Mouse (Mus musculus): ENCODE data around the gene Camsap2. TPM values are rescaled to one million over a fixed set of nuclear protein-coding genes. Genes with fewer than 3 reads are reported as not detected.
A peak's percentile ranks its signal among the peaks of the same experiment; 100 is the strongest.

The Camsap2 gene
- 10 to 100 TPM; 14.7 to 15.8 TPM for total RNA-seq (2021)
- long read RNA-seq, experiment 1, partial matches to known transcripts, result 0 of 1 reads
- long read RNA-seq, experiment 1, other reads (novel, unspliced or antisense), result 1 of 1 reads
- long read RNA-seq, experiment 2, full-length matches to known transcripts, result 2 of 4 reads
- long read RNA-seq, experiment 2, partial matches to known transcripts, result 2 of 4 reads
- long read RNA-seq, experiment 2, other reads (novel, unspliced or antisense), result 0 of 4 reads

- DNase-seq, result peak; percentile 93
- intact Hi-C loops (cut with DNase I; ENCODE audit: low total_unique reads), result loop anchor here (5.0 kb wide), 1 partner anchor 77 kb away; no protein-coding TSS in a partner anchor
Observed at GRCm38 (mm10) chr1:136345454-136346372, at the start of gene Camsap2. Gene Camsap2, minus strand, starts transcription at chr1:136346104.

DNA sequence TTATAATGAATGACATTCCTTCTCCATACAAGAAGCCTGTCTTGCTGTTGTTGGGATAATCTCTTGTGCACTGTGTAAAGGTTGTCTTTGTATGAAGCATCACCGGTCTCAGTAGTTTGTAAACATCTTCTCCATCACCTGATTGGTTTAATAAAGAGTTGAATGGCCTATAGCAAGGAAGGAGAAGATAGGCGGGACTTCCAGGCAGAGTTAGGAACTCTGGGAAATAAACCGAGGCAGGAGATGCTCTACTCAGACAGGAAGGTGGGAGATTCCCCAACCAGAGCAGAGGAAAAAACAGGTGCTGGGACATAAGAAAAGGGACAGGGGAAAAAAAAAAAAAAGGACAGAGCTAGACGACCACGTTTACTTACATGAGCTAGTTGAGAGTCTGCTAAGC is 49.2 kb upstream of the Camsap2 start:
- intact Hi-C loops (cut with DNase I; ENCODE audit: low total_unique reads), result no loop called here
- DNase-seq, result no peak

DNA sequence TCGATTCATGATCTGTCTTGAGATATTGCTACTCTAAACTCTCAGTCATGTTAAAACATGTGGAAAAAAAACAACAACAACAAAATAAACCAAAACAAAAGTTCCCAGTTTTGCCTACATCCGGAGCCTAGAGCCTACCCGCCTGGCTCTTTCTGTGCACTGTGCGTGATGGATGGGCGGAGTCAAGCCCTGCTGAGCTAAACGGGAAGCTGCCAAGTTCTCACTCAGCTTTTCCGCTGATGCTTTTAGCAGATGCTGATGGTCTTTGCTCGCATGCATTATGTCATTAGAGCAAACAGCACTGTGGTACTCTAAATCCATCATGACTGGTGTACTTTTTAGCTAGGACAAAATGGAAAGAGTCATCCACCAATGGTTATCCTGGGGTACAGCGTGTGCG is 48.6 kb upstream of the Camsap2 start:
- peak; percentile 64 for DNase-seq
- intact Hi-C loops (cut with DNase I; ENCODE audit: low total_unique reads), result no loop called here

- no peak for DNase-seq
- intact Hi-C loops (cut with DNase I; ENCODE audit: low total_unique reads), result no loop called here
Observed at GRCm38 (mm10) chr1:136386914-136387313, 41.0 kb upstream of the Camsap2 start.

DNA sequence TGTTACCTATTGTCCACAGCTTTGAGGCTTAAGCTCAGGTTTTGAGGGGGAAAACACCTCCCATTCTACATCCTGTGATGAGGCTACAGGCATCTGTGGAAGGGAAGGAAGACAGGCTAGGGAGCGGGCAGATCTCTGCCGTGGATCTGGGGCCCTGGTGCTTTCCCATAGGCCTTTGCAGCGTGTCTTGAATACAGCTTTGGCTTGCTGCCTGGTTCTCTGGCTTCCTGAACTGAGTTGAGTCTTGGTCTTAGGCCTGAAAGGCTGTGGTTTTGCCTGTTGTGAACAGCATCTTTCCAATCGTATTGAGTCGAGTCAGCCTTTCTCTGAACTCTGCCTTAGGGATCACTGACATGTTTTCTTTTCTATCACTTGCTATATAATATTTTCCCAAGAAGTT is 35.7 kb upstream of the Camsap2 start:
- intact Hi-C loops (cut with DNase I; ENCODE audit: low total_unique reads), result no loop called here
- peak; percentile 18 for DNase-seq

DNA sequence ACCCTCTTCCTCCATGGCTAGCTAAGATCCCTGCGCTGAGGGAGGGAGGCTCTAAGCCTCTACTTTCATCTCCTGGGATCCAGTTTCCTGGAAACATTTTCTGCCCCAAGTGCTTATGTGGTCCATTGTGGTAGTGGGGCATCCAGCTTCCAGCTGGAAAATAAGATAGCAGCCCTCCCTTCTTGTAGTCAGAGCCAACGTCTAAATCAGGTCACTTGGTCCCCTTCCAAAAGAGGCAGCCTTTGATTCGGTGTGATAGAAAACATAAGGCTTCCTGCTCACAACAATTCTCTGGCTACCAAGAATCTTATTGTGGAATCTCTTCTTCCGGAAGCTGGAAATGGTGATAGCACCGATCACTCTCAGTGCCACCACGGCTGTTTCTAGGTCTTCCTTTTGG is 35.3 kb upstream of the Camsap2 start:
- DNase-seq, result no peak

GRCm38 (mm10) chr1:136380606-136381005 is 34.7 kb upstream of the Camsap2 start:
- intact Hi-C loops (cut with DNase I; ENCODE audit: low total_unique reads), result no loop called here
- no peak for DNase-seq

More for the DNA sequence above, 35.3 kb upstream of the Camsap2 start:
- intact Hi-C loops (cut with DNase I; ENCODE audit: low total_unique reads), result no loop called here

- DNase-seq, result no peak
- intact Hi-C loops (cut with DNase I; ENCODE audit: low total_unique reads), result no loop called here
Observed at GRCm38 (mm10) chr1:136380161-136380560, 34.3 kb upstream of the Camsap2 start.

- DNase-seq, result no peak
- intact Hi-C loops (cut with DNase I; ENCODE audit: low total_unique reads), result no loop called here
Observed at GRCm38 (mm10) chr1:136379261-136379660, 33.4 kb upstream of the Camsap2 start.

GRCm38 (mm10) chr1:136365986-136366385 is 20.1 kb upstream of the Camsap2 start:
- intact Hi-C loops (cut with DNase I; ENCODE audit: low total_unique reads), result no loop called here
- DNase-seq, result no peak

DNA sequence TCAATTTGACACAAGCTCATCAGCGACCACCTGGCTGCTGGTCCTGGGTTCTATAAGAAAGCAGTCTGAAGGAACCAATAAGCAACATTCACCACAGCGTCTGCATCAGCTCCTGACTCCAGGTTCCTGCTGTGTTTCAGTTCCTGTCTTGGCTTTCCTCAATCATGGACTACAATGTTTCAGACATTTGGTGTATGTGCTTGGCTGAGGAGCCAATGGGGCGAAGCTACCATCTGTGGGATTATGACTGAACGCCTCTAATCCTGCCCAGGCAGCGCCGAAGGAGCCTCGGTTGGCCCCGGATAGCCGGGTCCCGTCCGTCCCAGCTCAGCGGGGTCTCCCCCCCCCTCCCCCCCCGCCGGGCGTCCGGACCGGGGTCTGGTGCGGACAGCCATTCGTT is 18.8 kb upstream of the Camsap2 start:
- peak; percentile 76 for DNase-seq
- intact Hi-C loops (cut with DNase I; ENCODE audit: low total_unique reads), result no loop called here

GRCm38 (mm10) chr1:136363035-136363434 is 17.1 kb upstream of the Camsap2 start:
- intact Hi-C loops (cut with DNase I; ENCODE audit: low total_unique reads), result no loop called here
- DNase-seq, result no peak

DNA sequence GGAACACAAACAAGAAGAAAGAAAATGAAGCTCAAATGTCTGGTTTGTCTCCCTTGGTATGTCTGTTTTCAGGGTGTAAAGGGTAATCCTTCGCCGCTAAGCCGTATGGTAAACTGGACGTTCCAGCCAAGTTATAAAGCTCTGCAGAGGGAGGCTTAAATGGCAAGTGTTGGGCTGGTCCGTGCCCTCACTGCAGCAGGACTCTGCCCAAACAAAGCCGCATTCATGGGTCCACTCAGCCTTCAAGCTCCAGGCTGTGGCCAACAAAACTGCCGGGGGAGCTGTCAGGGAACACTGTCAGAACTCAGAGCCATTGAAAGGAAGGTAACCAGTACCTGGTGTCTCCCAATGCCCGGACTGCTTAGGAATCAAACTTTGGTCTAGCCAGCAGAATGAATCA is 16.7 kb upstream of the Camsap2 start:
- no peak for DNase-seq
- intact Hi-C loops (cut with DNase I; ENCODE audit: low total_unique reads), result no loop called here

GRCm38 (mm10) chr1:136361373-136361772 is 15.5 kb upstream of the Camsap2 start:
- DNase-seq, result no peak
- intact Hi-C loops (cut with DNase I; ENCODE audit: low total_unique reads), result no loop called here

DNA sequence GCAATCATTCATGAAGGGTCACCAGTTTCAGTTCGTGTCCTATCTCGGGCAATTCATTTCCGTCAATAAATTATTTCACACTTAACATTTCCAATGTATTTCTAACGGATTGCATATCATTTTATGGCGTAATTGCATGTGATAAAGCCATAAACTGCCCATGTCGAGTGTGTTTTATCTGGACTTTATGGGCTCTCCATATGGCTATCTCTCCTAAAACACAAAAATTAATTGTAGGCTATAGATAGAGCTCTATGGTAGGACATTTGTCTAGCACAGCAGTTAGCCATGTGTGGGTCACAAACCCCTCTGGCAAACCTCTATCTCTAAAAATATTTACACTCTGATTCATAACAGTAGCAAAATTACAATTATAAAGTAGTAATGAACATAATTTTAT is 15.0 kb upstream of the Camsap2 start:
- intact Hi-C loops (cut with DNase I; ENCODE audit: low total_unique reads), result no loop called here
- no peak for DNase-seq

GRCm38 (mm10) chr1:136358841-136359360 is 13.0 kb upstream of the Camsap2 start:
- intact Hi-C loops (cut with DNase I; ENCODE audit: low total_unique reads), result no loop called here
- no peak for DNase-seq

- intact Hi-C loops (cut with DNase I; ENCODE audit: low total_unique reads), result no loop called here
- no peak for DNase-seq
Observed at GRCm38 (mm10) chr1:136355651-136356050, 9.7 kb upstream of the Camsap2 start.

DNA sequence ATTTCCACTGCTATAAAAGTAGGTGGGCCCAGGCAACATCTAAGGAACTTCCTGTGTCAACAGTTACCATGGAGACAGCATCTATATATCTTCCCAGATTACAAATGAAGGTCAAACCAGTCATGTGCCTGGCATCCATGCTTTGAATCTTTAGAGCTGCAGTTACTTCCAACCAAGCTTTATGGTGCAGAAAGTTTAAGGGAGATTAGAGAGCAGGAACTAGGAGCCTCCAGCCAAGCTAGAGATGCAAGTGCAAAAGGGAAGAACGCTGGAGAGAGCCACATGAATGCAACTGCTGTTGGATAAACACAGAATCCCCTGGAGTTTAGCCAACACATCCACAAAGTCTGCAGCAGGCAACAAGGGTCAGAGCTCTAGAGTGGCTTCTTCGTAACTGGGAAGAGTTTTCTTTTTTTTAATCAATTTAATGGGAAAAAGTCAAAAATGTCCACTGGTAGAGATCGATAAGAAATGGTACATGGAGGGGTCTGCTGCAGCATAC is 4.8 kb upstream of the Camsap2 start:
- intact Hi-C loops (cut with DNase I; ENCODE audit: low total_unique reads), result no loop called here
- DNase-seq, result no peak

GRCm38 (mm10) chr1:136348137-136348536 is 2.2 kb upstream of the Camsap2 start:
- intact Hi-C loops (cut with DNase I; ENCODE audit: low total_unique reads), result loop anchor here (5.0 kb wide), 1 partner anchor 74 kb away; no protein-coding TSS in a partner anchor
- DNase-seq, result no peak

- intact Hi-C loops (cut with DNase I; ENCODE audit: low total_unique reads), result loop anchor here (5.0 kb wide), 1 partner anchor 75 kb away; no protein-coding TSS in a partner anchor
- no peak for DNase-seq
Observed at GRCm38 (mm10) chr1:136347140-136347539, 1.2 kb upstream of the Camsap2 start.

Data from gastrocnemius, postnatal 14 days (tissue).